Mouse (Mus musculus) v-Abl transformed pro-B cells (cell line): ENCODE results near the gene Hcfc1.

Source experiments
- in situ Hi-C, 2 experiments: fragments of 400-800 bp; cut with MboI; formaldehyde crosslinking; loops; one replicate each; pipeline ENCODE4 v1.15.1; 2025; ENCODE audit not compliant: unreplicated experiment in 2 of 2

The Hcfc1 gene

GRCm38 (mm10) chrX:73966248-73967176, at the start of gene Hcfc1:
Gene Hcfc1, minus strand, starts transcription at chrX:73966357.
- in situ Hi-C loops: loop anchor here (10.0 to 25.0 kb wide), 5 partner anchors 58 to 428 kb away; partner anchors contain the start of genes Emd (in 1 of the 2), Fam3a (in 1 of the 2), Flna (in 1 of the 2) and Ikbkg (in 1 of the 2)

GRCm38 (mm10) chrX:74014597-74014996, 48.4 kb upstream of the Hcfc1 start:
- in situ Hi-C loops: no loop called here

GRCm38 (mm10) chrX:74008063-74008462, 41.9 kb upstream of the Hcfc1 start:
- in situ Hi-C loops: no loop called here

- in situ Hi-C loops: no loop called here
Observed at GRCm38 (mm10) chrX:74006401-74006800, 40.2 kb upstream of the Hcfc1 start.

- in situ Hi-C loops: no loop called here
Observed at GRCm38 (mm10) chrX:74003644-74004043, 37.5 kb upstream of the Hcfc1 start.

GRCm38 (mm10) chrX:74001024-74001423, 34.9 kb upstream of the Hcfc1 start:
- in situ Hi-C loops: no loop called here

- in situ Hi-C loops: no loop called here
Observed at GRCm38 (mm10) chrX:73998911-73999869, 33.0 kb upstream of the Hcfc1 start.

GRCm38 (mm10) chrX:73977783-73978182, 11.6 kb upstream of the Hcfc1 start:
- in situ Hi-C loops: no loop called here

GRCm38 (mm10) chrX:73976283-73976682, 10.1 kb upstream of the Hcfc1 start:
- in situ Hi-C loops: no loop called here

GRCm38 (mm10) chrX:73972774-73973173, 6.6 kb upstream of the Hcfc1 start:
- in situ Hi-C loops: loop anchor here in 1 of 2 experiments (25.0 kb wide), 1 partner anchor 290 kb away; the partner anchor contains the start of genes Emd and Rpl10

- in situ Hi-C loops: loop anchor here in 1 of 2 experiments (25.0 kb wide), 1 partner anchor 292 kb away; the partner anchor contains the start of genes Emd and Rpl10
Observed at GRCm38 (mm10) chrX:73970781-73971180, 4.6 kb upstream of the Hcfc1 start.

GRCm38 (mm10) chrX:73969729-73970128, 3.6 kb upstream of the Hcfc1 start:
- in situ Hi-C loops: loop anchor here (10.0 to 25.0 kb wide), 5 partner anchors 55 to 425 kb away; partner anchors contain the start of genes Emd (in 1 of the 2), Fam3a (in 1 of the 2), Flna (in 1 of the 2) and Ikbkg (in 1 of the 2)

- in situ Hi-C loops: loop anchor here (10.0 to 25.0 kb wide), 5 partner anchors 56 to 426 kb away; partner anchors contain the start of genes Emd (in 1 of the 2), Fam3a (in 1 of the 2), Flna (in 1 of the 2) and Ikbkg (in 1 of the 2)
Observed at GRCm38 (mm10) chrX:73969167-73969566, 3.0 kb upstream of the Hcfc1 start.

- in situ Hi-C loops: loop anchor here (10.0 to 25.0 kb wide), 5 partner anchors 57 to 427 kb away; partner anchors contain the start of genes Emd (in 1 of the 2), Fam3a (in 1 of the 2), Flna (in 1 of the 2) and Ikbkg (in 1 of the 2)
Observed at GRCm38 (mm10) chrX:73967177-73968075, 1.3 kb upstream of the Hcfc1 start.

- in situ Hi-C loops: loop anchor here (10.0 to 25.0 kb wide), 5 partner anchors 59 to 429 kb away; partner anchors contain the start of genes Emd (in 1 of the 2), Fam3a (in 1 of the 2), Flna (in 1 of the 2) and Ikbkg (in 1 of the 2)
Observed at GRCm38 (mm10) chrX:73965307-73965706, 850 bp downstream of the Hcfc1 start.

GRCm38 (mm10) chrX:73964363-73964762, 1.8 kb downstream of the Hcfc1 start:
- in situ Hi-C loops: loop anchor here (10.0 to 25.0 kb wide), 5 partner anchors 60 to 430 kb away; partner anchors contain the start of genes Emd (in 1 of the 2), Fam3a (in 1 of the 2), Flna (in 1 of the 2) and Ikbkg (in 1 of the 2)

GRCm38 (mm10) chrX:73954988-73955387, 11.2 kb downstream of the Hcfc1 start:
- in situ Hi-C loops: loop anchor here (5.0 to 25.0 kb wide), 4 partner anchors 163 to 460 kb away; partner anchors contain the start of genes Emd (in 1 of the 2) and Rpl10 (in 1 of the 2)

GRCm38 (mm10) chrX:73952603-73953002, 13.6 kb downstream of the Hcfc1 start:
- in situ Hi-C loops: loop anchor here (5.0 to 25.0 kb wide), 4 partner anchors 160 to 462 kb away; partner anchors contain the start of genes Emd (in 1 of the 2) and Rpl10 (in 1 of the 2)
